Mouse (Mus musculus) liver, postnatal 0 days (tissue): ENCODE data around the gene Mpc1. TPM values are rescaled to one million over a fixed set of nuclear protein-coding genes. Genes with fewer than 3 reads are reported as not detected.

Experiments
- ATAC-seq: fragments of 200-750 bp; cut with Nextera tagmentation; 2 replicates; pipeline ENCODE4 v1.8.0; 2017; ENCODE audit warnings: mild to moderate bottlenecking, moderate library complexity
- DNase-seq: peaks from one replicate; pipeline ENCODE4 v3.0.0-alpha.2; 2016
- H3K27ac ChIP-seq: fragments of 300-500 bp; sonication (generic); 2 replicates; pipeline ENCODE4 v1.5.1; 2014; ENCODE audit warnings: antibody characterized with exemption, moderate library complexity, mild to moderate bottlenecking, low read depth
- H3K27me3 ChIP-seq: fragments of 300-500 bp; sonication (generic); 2 replicates; pipeline ENCODE4 v1.6.1; 2014; ENCODE audit warnings: low read length, control low read depth, mixed read lengths; ENCODE audit not compliant: insufficient read depth
- H3K36me3 ChIP-seq: fragments of 300-500 bp; sonication (generic); replicated peaks from 2 replicates; pipeline ENCODE4 v1.6.1; 2014; ENCODE audit warnings: mild to moderate bottlenecking, control low read depth, low read length, moderate library complexity, mixed read lengths; ENCODE audit not compliant: insufficient read depth
- H3K4me1 ChIP-seq: fragments of 300-500 bp; sonication (generic); 2 replicates; pipeline ENCODE4 v1.6.1; 2014; ENCODE audit warnings: antibody characterized with exemption, mild to moderate bottlenecking, control low read depth; ENCODE audit not compliant: insufficient read depth
- H3K4me2 ChIP-seq: fragments of 300-500 bp; sonication (generic); 2 replicates; pipeline ENCODE4 v1.6.1; 2014; ENCODE audit warnings: low read depth, mild to moderate bottlenecking, low read length, moderate library complexity, mixed read lengths
- H3K4me3 ChIP-seq: fragments of 300-500 bp; sonication (generic); 2 replicates; pipeline ENCODE4 v1.5.1; 2014; ENCODE audit warnings: low read depth, low read length
- H3K9ac ChIP-seq: fragments of 300-500 bp; sonication (generic); replicated peaks from 2 replicates; pipeline ENCODE4 v1.6.1; 2014; ENCODE audit warnings: mild to moderate bottlenecking, moderate library complexity
- H3K9me3 ChIP-seq: fragments of 300-500 bp; sonication (generic); 2 replicates; pipeline ENCODE4 v1.6.1; 2016; ENCODE audit warnings: mild to moderate bottlenecking, control low read depth, low read length, mixed read lengths
- CTCF ChIP-seq: sonication (generic); IDR thresholded peaks from 2 replicates; pipeline ENCODE4 v1.5.1; 2016; ENCODE audit warnings: antibody characterized with exemption, low read depth
- EP300 ChIP-seq: IDR thresholded peaks from 2 replicates; pipeline ENCODE4 v1.6.1; 2016; ENCODE audit warnings: antibody characterized with exemption, low read depth, mild to moderate bottlenecking
- WGBS: fragments of 180-500 bp; shearing (Covaris S2); extraction: QIAGEN DNeasy Blood & Tissue Kit; methylation state at CpG from one replicate; pipeline ENCODE4 v1.1.7; 2014; ENCODE audit not compliant: insufficient replicate concordance; 5-methylcytosine and 5-hydroxymethylcytosine counted together
- polyA plus RNA-seq: library from polyadenylated mRNA; unstranded; fragments of >200 nt; fragmentation: Nextera tagmentation; extraction: Ambion mirVana; gene quantifications from 2 replicates; pipeline ENCODE4 v1.2.1, GENCODE M21; 2015

The Mpc1 gene
- polyA plus RNA-seq, 1 experiment from 2014 or later = 1,393 TPM

- WGBS = 19% methylated on average over 45 of the region's 46 CpGs
- Histone ChIP-seq H3K27ac (no peak overlapping the region), H3K36me3 (no peaks in the 10 kb centered on the region), H3K4me2 (peak overlapping the region; percentile 69), H3K9ac (no peak overlapping the region), H3K4me3 (peak overlapping the region; percentile 35), H3K27me3 (peaks cover 43% of the 10 kb centered on the region), H3K4me1 (peaks cover 6% of the 10 kb centered on the region; the same call in 1 of the 2 replicates), H3K9me3 (peaks cover 4% of the 10 kb centered on the region; the same call in 1 of the 2 replicates)
- ATAC-seq (no peak), DNase-seq (no peak)
- no peak for TF ChIP-seq CTCF
- TF ChIP-seq EP300 = no peak
These were observed 58.8 kb downstream of the Mpc1 start for GRCm38 (mm10) chr17:8341360-8341963.

- Histone ChIP-seq H3K27me3 (peaks cover 43% of the 10 kb centered on the region), H3K4me1 (peaks cover 6% of the 10 kb centered on the region; the same call in 1 of the 2 replicates), H3K9me3 (peaks cover 4% of the 10 kb centered on the region; the same call in 1 of the 2 replicates), H3K9ac (no peak overlapping the region), H3K4me2 (no peak overlapping the region), H3K4me3 (no peak overlapping the region), H3K27ac (no peak overlapping the region), H3K36me3 (no peaks in the 10 kb centered on the region)
- TF ChIP-seq EP300 = no peak
- TF ChIP-seq CTCF = no peak
- WGBS = 25% methylated on average over 5 of the region's 5 CpGs
- DNase-seq (no peak), ATAC-seq (no peak)
These were observed 60.0 kb downstream of the Mpc1 start for GRCm38 (mm10) chr17:8342706-8343105.

DNA sequence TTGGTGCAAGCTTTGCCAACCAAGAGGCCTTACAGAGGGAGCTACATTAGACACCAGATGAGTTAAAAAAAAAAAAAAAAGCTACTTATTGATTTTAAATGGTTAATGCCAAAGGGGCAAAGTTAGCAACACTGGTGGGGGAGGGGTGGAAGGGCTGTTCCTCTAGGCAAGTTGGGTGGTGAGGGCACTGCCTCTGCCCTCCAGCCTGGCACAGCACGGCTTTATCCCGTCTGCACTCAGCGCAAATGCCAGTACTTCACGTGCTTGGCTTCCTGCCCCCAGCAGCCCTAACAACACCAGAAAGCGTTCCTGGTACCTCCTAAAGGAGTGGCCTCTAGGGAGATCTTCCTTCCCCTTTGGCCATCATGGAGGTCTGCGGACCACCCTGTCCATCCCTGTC is 60.7 kb downstream of the Mpc1 start:
- H3K4me2 ChIP-seq = no peak overlapping the region
- H3K36me3 ChIP-seq = no peaks in the 10 kb centered on the region
- H3K4me1 ChIP-seq = peaks cover 6% of the 10 kb centered on the region; the same call in 1 of the 2 replicates
- no peak for DNase-seq
- H3K9ac ChIP-seq = no peak overlapping the region
- ATAC-seq = no peak
- WGBS = 69% methylated on average over 6 of the region's 6 CpGs
- TF ChIP-seq CTCF (no peak), EP300 (no peak)
- H3K4me3 ChIP-seq = no peak overlapping the region
- H3K9me3 ChIP-seq = peaks cover 4% of the 10 kb centered on the region; the same call in 1 of the 2 replicates
- peaks cover 43% of the 10 kb centered on the region for H3K27me3 ChIP-seq
- H3K27ac ChIP-seq = no peak overlapping the region

Other genes starting within 250 kb of the Mpc1 start
- gene Gm49673, start 135.1 kb upstream of the Mpc1 start, polyA plus RNA-seq = not detected in 2 replicates
- gene Rnaset2a, start 134.8 kb upstream of the Mpc1 start, polyA plus RNA-seq = 27.0 and 28.8 TPM in 2 replicates
- 8.2 and 8.5 TPM in 2 replicates for gene Fgfr1op, start 117.4 kb upstream of the Mpc1 start, polyA plus RNA-seq
- 0.45 and 1.1 TPM in 2 replicates for gene Ccr6, start 46.9 kb upstream of the Mpc1 start, polyA plus RNA-seq
- gene Sft2d1, start 28.2 kb downstream of the Mpc1 start, polyA plus RNA-seq = 67.6 and 67.7 TPM in 2 replicates
- 0.05 TPM in 1 of 2 replicates, not detected in the other for gene Prr18, start 54.6 kb downstream of the Mpc1 start, polyA plus RNA-seq
- not detected in 2 replicates for gene T2, start 73.1 kb downstream of the Mpc1 start, polyA plus RNA-seq
- gene T, start 151.5 kb downstream of the Mpc1 start, polyA plus RNA-seq = not detected in 2 replicates
- 0.90 and 1.0 TPM in 2 replicates for gene Pde10a, start 242.5 kb downstream of the Mpc1 start, polyA plus RNA-seq